Mouse (Mus musculus) kidney, adult 2 months (tissue): ENCODE results near the gene Stac2. TPM values are rescaled to one million over a fixed set of nuclear protein-coding genes. Genes with fewer than 3 reads are reported as not detected.
A peak's percentile ranks its signal among the peaks of the same experiment; 100 is the strongest.

Experiments used
- DNase-seq: peaks from one replicate; pipeline ENCODE4 v3.0.0; 2021
- H3K27ac ChIP-seq: fragments of 200-500 bp; 2 replicates; pipeline ENCODE4 v1.5.1; 2012; ENCODE audit warnings: low read depth, low read length, control low read depth, inconsistent platforms; ENCODE audit not compliant: insufficient read depth
- H3K27me3 ChIP-seq: fragments of 200-500 bp; replicated peaks from 2 replicates; pipeline ENCODE4 v1.6.1; 2012; ENCODE audit warnings: mild to moderate bottlenecking, moderate library complexity, low read length, inconsistent platforms; ENCODE audit not compliant: control insufficient read depth, insufficient read depth
- H3K36me3 ChIP-seq: fragments of 200-500 bp; 2 replicates; pipeline ENCODE4 v1.6.1; 2012; ENCODE audit warnings: mild to moderate bottlenecking, moderate library complexity, low read length, inconsistent platforms; ENCODE audit not compliant: control insufficient read depth, insufficient read depth
- H3K4me1 ChIP-seq: fragments of 200-500 bp; 2 replicates; pipeline ENCODE4 v1.6.1; 2011; ENCODE audit warnings: low read length; ENCODE audit not compliant: control insufficient read depth, insufficient read depth
- H3K4me3 ChIP-seq: fragments of 200-500 bp; 2 replicates; pipeline ENCODE4 v1.5.1; 2011; ENCODE audit warnings: mild to moderate bottlenecking, low read depth, low read length, control low read depth; ENCODE audit not compliant: insufficient read depth
- CTCF ChIP-seq: fragments of 200-500 bp; conservative IDR thresholded peaks from 2 replicates; pipeline ENCODE4 v1.5.1; 2011; ENCODE audit warnings: low read depth, mild to moderate bottlenecking, control low read depth, low read length, moderate library complexity, mixed read lengths; ENCODE audit not compliant: insufficient read depth, insufficient read length
- POLR2A ChIP-seq: fragments of 200-500 bp; IDR thresholded peaks from one replicate; pipeline ENCODE4 v1.6.1; 2011; ENCODE audit warnings: low read depth, low read length, control low read depth
- WGBS: fragments of 180-500 bp; shearing (Covaris S2); methylation state at CpG from one replicate; pipeline ENCODE4 v1.1.7; 2018; 5-methylcytosine and 5-hydroxymethylcytosine counted together
- polyA plus RNA-seq: library from polyadenylated mRNA; depleted of rRNA; stranded (reverse); fragments of >200 nt; gene quantifications from 2 replicates; pipeline ENCODE4 v1.2.3, GENCODE M21; 2012

Stac2 gene
- polyA plus RNA-seq, 1 experiment = 0.42 TPM

DNA sequence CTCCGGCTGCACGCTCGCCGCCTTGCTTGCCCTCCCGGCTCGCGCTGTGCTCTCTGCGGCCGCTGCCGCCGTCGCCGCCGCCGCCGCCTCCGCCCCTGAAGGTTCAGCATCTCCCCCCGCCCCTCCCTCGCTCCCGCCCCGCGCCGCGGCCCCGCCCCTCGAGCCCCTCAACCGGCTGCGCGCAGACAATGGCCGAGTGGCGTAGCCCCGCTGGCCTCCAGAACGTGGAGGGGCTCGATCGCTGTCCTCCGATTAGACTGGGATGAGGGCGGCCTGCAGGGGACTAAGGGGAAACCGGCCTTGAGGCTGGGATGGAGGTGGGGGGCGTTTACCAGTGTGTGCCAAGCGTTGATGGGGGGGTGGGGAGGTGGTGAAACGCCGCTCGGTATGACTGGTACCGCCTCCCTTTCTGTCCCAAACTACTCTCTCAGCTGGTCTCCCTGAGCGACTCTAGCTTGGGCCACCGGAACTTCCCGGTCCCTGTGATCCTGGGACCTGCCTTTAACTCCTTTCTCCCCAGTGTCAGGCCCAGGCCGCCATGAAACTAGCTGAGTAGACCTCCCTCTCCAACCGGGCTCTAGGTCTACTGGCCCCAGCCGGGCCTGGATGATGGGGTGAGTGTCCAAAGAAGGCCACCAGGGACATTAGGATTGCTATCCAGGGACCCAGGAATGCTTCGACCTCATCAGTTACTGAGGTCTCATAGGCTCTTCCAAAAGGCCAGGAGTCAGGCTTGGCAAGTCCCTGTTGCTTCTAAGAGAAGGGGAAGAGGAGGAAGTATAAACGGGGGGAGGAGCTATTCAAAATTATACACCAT, 30.5 kb downstream of the Stac2 start, which contains the start of gene Cacnb1:
Cacnb1 (minus strand) TSS at position 480 of the 817 bp plus-strand sequence.
- Histone ChIP-seq H3K4me1 (peaks cover 8% of the 10 kb centered on the region), H3K27ac (peak within 1 kb of the TSS; percentile 91), H3K4me3 (peak within 1 kb of the TSS; percentile 91), H3K36me3 (no peaks in the 10 kb centered on the region), H3K27me3 (no peaks in the 10 kb centered on the region)
- WGBS = 3% methylated on average over 39 of the region's 52 CpGs
- TF ChIP-seq POLR2A (no peak), CTCF (no peak)
- peak; percentile 68 for DNase-seq

GRCm38 (mm10) chr11:98022253-98022554, 31.1 kb downstream of the Stac2 start:
- peaks cover 8% of the 10 kb centered on the region for H3K4me1 ChIP-seq
- TF ChIP-seq CTCF = no peak
- no peak for TF ChIP-seq POLR2A
- peak overlapping the region; percentile 35; the same call in 1 of the 2 replicates for H3K27ac ChIP-seq
- WGBS = under 1% methylated on average over 23 of the region's 23 CpGs
- no peaks in the 10 kb centered on the region for H3K27me3 ChIP-seq
- peak overlapping the region; percentile 91 for H3K4me3 ChIP-seq
- no peaks in the 10 kb centered on the region for H3K36me3 ChIP-seq
- DNase-seq = no peak

DNA sequence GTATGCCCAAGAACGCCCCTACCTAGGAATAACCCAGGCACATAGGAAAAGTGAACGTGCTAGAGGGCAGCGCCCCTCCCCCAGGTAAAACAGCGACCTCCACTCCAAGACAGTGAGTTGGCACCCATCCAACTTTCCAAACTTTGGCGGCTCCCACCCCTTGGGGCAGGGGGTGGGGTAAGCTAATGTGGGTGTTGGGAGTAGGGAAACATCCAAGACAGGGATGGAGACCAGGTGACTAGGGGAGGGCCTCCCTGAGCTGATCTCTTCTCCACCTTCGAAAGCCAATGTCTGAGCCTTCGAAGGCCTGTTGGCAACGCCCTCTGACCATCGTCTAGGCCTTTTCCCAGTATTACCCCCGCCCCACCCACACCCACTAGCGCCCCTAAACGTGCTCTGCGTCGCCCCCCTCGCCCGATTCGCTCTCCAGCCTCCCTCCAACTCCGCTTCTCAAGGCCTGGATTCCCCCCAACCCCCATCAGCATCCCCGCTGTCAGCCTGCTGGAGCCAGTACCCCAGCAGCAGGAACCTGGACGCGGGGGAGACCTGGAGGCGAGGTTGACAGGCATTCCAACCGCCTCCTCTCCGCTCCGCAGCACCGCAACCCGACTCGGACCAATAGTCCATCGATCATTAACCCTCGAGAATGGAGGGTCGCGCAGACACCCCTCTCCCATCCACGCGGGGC, 31.6 kb downstream of the Stac2 start:
- WGBS = 6% methylated on average over 34 of the region's 34 CpGs
- H3K4me3 ChIP-seq = peak overlapping the region; percentile 91

GRCm38 (mm10) chr11:98021118-98021517, 32.1 kb downstream of the Stac2 start:
- H3K4me3 ChIP-seq = no peak overlapping the region
- H3K27ac ChIP-seq = no peak overlapping the region
- TF ChIP-seq CTCF (no peak), POLR2A (no peak)
- no peaks in the 10 kb centered on the region for H3K27me3 ChIP-seq
- WGBS = 37% methylated on average over 2 of the region's 2 CpGs
- DNase-seq = no peak
- H3K4me1 ChIP-seq = peaks cover 7% of the 10 kb centered on the region
- no peaks in the 10 kb centered on the region for H3K36me3 ChIP-seq

More for the DNA sequence above, 31.6 kb downstream of the Stac2 start:
- Histone ChIP-seq H3K27me3 (no peaks in the 10 kb centered on the region), H3K36me3 (no peaks in the 10 kb centered on the region), H3K27ac (no peak overlapping the region), H3K4me1 (peaks cover 8% of the 10 kb centered on the region)
- TF ChIP-seq POLR2A = no peak
- TF ChIP-seq CTCF = no peak
- no peak for DNase-seq

GRCm38 (mm10) chr11:98020710-98021109, 32.6 kb downstream of the Stac2 start:
- DNase-seq = no peak
- 48% methylated on average over 1 of the region's 1 CpGs for WGBS
- peaks cover 3% of the 10 kb centered on the region for H3K4me1 ChIP-seq

GRCm38 (mm10) chr11:98019883-98020610, 33.2 kb downstream of the Stac2 start:
- H3K27ac ChIP-seq = no peak overlapping the region
- peaks cover 3% of the 10 kb centered on the region for H3K4me1 ChIP-seq

More at GRCm38 (mm10) chr11:98020710-98021109, 32.6 kb downstream of the Stac2 start:
- no peak for TF ChIP-seq POLR2A
- TF ChIP-seq CTCF = no peak
- Histone ChIP-seq H3K36me3 (no peaks in the 10 kb centered on the region), H3K4me3 (no peak overlapping the region), H3K27ac (no peak overlapping the region), H3K27me3 (no peaks in the 10 kb centered on the region)

More at GRCm38 (mm10) chr11:98019883-98020610, 33.2 kb downstream of the Stac2 start:
- Histone ChIP-seq H3K4me3 (no peak overlapping the region), H3K27me3 (no peaks in the 10 kb centered on the region), H3K36me3 (no peaks in the 10 kb centered on the region)
- DNase-seq = no peak
- no peak for TF ChIP-seq CTCF
- no peak for TF ChIP-seq POLR2A
- WGBS = 54% methylated on average over 8 of the region's 8 CpGs
